Mouse (Mus musculus): Measurements from ENCODE around the gene Inpp5e.

The Inpp5e gene

GRCm38 (mm10) chr2:26360772-26361171 is 48.2 kb downstream of the Inpp5e start, which contains the start of gene Card9:
TSS of gene Card9 (minus strand) at chr2:26360918.
- DNase-seq = peak; percentile 55

DNA sequence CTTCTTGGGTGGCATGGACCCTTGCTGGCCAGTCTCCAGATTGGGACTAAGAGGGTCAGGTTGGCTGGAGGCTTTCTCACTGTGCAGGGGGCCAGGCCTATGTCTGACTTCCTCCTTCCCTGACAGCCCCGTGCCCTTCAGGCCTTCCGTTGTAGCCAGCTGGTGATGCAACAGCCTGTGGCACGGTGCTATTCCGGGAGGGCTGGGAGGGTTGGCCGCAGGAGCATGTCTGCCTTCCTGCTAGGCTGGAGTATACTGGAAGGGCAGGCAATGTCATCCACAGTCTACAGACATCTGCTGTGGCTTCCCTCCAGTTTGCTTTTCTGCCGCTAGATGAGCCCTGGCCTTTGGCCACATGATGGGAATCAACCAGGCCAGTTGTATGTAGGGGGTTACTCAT is 49.0 kb downstream of the Inpp5e start:
- peak; percentile 59 to 63 for DNase-seq

DNA sequence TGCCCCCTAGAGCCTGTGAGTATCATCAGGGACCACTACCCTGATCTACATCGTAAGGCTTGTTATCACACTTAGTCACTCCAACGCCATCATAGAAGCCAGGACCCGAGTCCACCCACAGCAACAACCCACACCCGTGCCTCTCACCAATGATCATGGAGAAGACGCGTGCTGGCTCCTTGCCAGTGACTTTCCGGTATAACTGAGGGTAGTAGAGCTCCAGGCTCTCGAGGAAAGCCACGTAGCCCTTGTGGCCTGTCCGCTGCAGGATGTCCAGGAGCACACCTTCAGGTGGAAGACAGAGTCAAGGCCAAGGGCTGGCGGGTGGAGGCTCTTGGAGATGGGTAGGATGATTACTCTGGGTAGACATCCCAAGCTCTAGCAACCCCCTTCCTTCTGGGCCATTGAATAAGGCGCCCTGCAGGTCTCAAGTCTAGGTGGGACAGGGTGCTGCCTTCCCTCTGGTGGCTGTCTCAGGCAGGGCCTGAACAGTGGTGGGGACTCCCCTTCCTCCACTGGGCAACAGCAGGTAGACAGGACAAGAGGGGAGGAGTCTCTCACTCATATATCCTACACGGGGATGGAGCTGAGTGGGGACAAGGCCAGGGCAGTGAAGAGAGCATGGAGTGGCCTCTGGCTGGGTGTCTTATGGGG is 50.2 kb downstream of the Inpp5e start:
- DNase-seq = no peak

- DNase-seq = no peak
Measured at GRCm38 (mm10) chr2:26357484-26357883, 51.5 kb downstream of the Inpp5e start.

DNA sequence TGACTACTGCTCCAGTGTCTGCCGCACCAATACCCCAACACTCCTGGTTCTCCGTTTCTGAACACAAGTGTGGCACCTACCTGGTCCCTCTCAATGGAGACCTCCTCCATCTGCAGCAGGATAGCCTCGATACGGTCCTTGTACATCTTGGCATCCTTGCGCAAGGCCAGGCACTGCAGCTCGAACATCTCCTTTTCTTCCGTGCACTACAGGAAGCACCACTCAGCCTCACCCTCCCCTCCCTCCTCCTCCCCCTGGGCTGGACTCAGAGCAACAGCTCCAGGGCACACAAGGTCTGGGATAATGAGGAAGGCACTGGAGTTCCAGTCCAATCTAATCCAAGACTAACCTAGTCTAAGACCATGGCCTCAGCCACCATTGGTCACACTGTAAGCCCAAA is 52.3 kb downstream of the Inpp5e start:
- peak; percentile 41 to 75 for DNase-seq

GRCm38 (mm10) chr2:26356231-26356630 is 52.8 kb downstream of the Inpp5e start:
- DNase-seq = no peak

DNA sequence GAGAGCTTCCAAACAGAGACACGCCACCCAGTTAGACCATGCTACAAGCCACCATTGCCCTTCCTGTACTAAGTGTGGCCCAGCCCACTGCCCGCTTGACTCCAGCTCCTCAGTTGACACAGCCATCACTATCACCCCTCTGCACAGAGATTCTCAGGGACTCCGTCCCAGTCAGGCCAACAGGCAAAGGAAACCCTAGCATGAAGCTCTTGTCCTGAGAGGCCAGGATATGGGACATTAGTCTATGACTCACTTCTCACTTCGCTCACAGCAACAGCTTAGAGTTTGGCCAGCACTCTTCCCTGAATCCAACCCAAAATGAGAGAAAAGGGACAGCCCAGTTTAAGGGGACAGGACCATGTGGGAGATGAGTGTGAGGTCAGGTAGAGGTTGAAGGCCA is 54.6 kb downstream of the Inpp5e start:
- DNase-seq = no peak

DNA sequence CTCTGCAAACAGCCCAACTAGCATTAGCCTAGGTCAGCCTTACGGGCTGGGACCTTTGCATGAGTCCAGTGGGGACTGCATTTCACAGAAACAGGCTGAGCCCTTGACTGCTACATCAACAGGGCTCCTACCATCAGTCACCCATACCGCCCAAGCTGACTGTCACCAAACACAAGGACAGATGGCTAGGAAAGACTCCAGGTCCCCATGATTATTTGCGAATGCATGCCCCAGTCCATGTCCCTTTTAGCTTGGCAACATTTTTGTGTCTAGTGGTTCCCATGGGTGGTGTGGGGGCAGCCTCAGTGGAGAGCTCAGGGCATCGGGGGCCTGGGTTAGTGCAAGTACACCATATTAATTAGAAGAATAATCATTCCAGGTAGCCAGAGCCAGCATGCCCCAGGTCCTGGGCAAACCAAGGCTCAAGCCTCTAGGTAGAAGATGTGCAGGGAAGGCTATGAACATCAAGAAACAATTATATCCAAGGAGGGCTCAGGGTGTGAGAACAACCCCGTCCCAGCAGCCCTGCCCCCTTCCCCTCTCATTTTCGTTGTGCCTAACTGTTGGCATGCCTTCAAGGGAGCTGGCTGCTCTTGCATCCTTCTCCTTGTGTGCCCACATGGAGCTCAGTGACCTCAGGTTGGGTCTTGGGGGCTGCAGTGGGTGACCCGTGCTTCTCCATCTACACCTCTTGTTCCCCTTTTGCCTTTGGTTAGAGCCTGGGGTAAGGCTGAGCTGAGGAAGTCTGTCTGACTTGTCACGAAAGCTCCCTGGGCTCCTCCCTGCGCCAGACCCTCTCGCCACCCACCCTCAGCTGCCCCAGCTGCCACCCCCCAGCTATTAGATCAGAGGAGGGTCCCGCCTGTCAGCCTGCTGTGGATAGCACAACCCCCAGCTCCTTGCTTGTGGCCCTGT is 55.7 kb downstream of the Inpp5e start:
- no peak for DNase-seq

DNA sequence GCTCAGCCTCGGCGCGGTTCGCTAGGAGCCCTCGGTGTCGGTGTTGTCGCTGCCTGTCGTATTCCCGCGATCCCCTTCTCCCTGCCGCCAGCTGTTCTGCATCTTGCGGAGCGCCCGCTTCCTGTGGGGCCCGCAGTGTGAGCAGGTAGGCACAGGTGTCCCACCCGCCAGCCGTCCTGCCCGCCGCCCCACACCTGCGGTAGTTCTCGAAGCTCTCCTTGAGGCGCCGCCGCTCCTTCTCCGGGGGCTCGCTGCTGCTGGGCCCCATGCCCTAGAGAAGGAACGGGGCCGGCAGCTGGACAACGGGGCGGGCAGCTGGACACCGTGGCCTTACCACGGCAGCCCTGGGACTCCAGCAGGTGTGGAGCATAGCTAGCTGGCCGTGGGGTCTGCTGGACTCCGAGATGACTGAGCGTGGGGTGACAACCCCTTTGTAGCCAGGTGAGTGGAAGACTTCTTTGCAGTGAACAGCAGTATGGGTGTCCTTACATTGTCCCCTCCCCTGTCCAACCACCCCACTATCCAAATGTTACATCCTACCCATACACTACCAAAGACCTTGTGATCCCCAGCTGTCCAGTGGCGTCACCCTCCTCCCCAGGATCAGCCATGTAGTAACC is 56.6 kb downstream of the Inpp5e start:
- DNase-seq = no peak

GRCm38 (mm10) chr2:26351358-26352290 is 57.4 kb downstream of the Inpp5e start, which contains the start of gene Dnlz:
TSS of gene Dnlz (minus strand) at chr2:26352110.
- DNase-seq = peak; percentile 95 to 96

DNA sequence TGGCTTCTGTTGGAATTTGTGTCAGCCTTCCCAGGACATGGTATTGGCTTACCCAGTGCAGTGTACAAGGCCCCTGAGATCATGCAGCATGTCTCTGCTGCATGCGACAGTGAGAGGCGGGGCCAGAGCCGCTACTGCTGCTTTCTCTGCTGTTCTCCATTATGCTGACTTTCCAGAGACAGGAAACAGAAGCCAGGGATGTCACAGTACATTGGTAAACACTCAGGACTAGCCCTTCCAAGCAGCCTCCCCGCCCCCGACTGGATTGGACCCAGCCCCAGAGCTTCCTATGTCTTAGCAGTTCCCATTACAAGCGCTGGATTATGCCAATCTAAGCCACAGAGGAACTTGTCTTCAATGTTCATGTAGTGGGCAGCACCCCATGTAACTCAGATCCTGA is 60.8 kb downstream of the Inpp5e start:
- DNase-seq = peak; percentile 61 to 82

Data from lung, postnatal 4 days (tissue).